Mouse (Mus musculus) thymus, postnatal 0 days (tissue): Measurements from ENCODE around the gene Inpp5k. TPM values are rescaled to one million over a fixed set of nuclear protein-coding genes. Genes with fewer than 3 reads are reported as not detected.

Experiments used
- DNase-seq: peaks from one replicate; pipeline ENCODE4 v3.0.0-alpha.2; 2015; ENCODE audit warnings: low spot score
- polyA plus RNA-seq: library from polyadenylated mRNA; unstranded; fragments of >200 nt; fragmentation: Nextera tagmentation; extraction: Ambion mirVana; gene quantifications from 2 replicates; pipeline ENCODE4 v1.2.1, GENCODE M21; 2015

The Inpp5k gene
- polyA plus RNA-seq, 1 experiment from 2014 or later = 63.9 TPM

DNA sequence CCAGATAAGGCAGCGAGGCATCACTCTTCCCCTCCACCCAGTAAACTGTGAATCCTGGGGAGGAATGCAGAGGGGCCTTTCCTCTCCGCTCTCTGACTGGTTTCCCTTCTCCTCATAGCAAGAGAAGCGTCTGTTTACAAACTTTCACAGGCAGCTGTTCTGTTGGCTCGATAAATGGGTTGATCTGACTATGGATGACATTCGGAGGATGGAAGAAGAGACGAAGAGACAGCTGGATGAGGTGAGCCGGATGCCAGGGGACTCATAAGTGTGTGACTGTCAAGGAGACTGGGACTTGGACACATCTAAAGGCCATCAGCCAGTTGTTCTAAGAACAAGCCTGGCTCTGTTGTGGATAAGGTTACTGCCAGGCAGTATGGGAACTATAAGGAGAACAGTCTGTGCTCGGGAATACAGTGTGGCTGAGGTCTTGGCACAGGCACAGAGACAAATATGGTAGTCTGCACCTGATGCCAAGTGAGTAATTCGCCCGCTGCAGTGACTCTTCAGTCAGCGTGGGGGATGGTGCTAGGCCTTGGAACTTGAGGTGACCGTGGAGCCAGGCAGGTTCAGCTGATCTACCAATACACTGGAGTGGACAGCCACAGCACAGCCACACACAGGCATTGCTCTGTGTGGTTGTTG is 10.5 kb upstream of the Inpp5k start:
- no peak for DNase-seq

DNA sequence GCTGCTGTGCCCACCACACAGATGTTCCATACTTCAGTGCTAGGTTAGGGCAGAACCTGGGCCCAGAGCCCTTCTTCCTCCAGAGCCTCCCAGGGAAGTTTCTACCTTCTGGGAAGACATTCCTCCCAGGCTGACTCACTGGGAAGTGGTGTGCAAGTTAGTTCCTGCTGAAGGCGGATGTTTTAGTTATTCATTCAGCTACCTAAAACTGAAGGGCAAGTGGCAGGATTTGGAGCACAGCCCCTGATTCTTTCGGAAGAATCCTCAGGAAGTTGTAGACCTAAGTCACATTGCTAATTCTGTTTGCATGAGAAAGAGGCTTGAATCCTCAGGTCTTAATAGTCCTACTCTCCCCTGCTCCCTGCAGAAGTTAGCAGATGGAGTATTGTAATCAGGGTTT is 9.4 kb upstream of the Inpp5k start:
- DNase-seq = no peak

- peak; percentile 30 for DNase-seq
Measured at GRCm38 (mm10) chr11:75622588-75623329, 8.0 kb upstream of the Inpp5k start.

GRCm38 (mm10) chr11:75624102-75624554 is 6.7 kb upstream of the Inpp5k start:
- no peak for DNase-seq

DNA sequence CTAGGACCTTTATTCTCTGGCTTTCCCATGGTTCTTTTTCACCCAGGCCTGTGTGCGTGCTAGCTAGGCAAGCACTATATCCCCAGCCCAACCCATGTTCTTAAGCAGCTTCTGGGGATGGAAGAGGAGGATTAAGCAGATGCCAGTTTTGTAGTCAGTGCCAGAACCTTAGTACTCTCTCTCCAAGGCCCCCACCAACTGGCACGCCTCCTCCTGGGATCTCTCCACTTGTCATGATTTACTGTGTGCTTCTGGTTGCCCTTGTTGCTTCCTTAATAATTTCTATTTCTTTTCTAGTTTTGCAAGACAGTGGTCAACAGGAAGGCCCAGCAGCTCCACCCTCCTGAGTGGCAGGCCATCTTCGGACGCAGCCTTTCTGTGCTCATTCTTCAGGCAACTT is 5.0 kb upstream of the Inpp5k start:
- DNase-seq = no peak

DNA sequence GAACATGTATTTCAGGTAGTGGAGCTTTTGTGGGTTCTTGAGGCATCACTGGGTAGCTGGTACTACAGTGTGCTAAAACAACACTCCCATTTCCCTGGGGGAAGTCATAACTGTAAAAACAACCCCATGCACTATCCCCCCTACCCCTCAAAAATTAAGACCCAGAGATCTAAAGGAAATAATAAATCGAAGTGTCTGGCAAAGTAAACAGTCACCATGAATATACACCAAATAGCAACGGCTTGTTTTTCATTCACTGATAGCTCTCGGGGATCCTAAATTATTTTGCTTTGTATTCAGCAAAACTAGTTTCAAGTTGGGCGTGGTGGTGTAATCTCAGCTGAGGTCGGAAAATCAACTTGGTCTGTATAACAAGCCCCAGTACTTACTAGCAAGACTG is 690 bp upstream of the Inpp5k start:
- no peak for DNase-seq

GRCm38 (mm10) chr11:75631561-75632225 is 905 bp downstream of the Inpp5k start:
- DNase-seq = peak; percentile 53

- no peak for DNase-seq
Measured at GRCm38 (mm10) chr11:75632921-75633320, 2.1 kb downstream of the Inpp5k start.

- DNase-seq = no peak
Measured at GRCm38 (mm10) chr11:75634801-75635200, 4.0 kb downstream of the Inpp5k start.

DNA sequence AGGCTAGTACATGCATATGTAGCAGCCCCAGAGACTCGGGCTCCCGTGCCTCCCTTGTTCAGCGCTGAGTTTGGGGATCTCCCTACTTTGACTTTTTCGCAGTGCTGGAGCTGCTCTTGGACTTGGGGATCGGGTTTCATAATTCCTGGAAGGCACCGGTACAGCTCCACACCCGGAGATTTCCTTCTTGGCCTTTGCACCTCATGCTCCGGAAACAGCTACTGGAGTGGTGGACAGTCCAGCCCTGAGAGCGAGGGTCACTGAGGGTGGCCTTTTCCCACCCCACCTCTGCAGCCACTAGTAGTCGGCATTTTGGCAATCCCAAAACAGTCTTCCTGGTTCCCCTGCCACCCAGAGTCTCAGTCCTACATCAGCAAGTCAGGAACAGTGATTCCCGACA is 4.5 kb downstream of the Inpp5k start:
- DNase-seq = no peak

- DNase-seq = no peak
Measured at GRCm38 (mm10) chr11:75643323-75643722, 12.5 kb downstream of the Inpp5k start.

GRCm38 (mm10) chr11:75644684-75645083 is 13.9 kb downstream of the Inpp5k start:
- DNase-seq = peak; percentile 71

DNA sequence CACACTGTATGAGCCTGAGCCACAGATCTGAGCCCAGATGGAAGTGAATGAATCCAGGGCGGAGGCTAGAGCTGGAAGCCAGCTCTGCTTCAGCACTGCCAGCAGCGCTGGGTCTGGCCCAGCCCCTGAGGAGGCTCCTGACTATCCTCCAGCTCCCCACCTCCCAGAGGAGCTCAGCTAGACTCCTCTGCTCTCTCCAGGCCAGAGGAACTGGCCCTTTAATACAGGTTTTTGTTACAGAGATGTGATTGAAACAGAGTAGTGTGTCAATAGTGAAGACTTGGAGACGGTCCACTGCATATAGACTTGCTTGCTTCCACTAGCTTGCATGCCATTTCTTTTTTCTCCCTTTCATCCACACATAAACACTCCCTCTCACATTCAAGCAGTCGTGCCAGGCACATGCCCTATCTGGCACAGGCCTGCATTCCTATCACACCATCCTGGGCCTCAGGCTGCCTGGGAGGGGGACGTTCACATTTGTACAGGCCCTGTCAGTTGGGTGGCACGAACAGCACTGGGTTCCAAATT is 17.0 kb downstream of the Inpp5k start:
- DNase-seq = no peak

DNA sequence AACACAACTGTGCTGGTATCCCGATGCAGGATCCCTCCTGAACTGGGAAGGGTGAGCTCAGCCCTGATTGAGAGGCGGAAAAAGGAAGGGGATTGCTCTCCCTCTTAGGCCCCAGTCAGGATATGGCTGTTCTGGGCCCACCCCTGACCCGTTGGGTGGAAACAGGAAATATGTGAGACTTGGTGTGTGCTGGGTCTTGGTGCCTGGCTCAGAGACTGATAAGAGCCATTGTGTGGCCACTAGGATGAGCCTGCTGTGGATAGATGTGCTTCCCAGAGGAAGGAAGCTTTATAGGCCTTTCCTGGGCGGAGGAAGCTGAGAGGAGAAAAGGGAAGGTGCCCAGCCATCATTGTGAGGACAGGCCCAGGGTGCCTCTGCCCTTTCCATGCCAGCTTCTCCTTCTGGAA is 18.4 kb downstream of the Inpp5k start:
- no peak for DNase-seq

DNA sequence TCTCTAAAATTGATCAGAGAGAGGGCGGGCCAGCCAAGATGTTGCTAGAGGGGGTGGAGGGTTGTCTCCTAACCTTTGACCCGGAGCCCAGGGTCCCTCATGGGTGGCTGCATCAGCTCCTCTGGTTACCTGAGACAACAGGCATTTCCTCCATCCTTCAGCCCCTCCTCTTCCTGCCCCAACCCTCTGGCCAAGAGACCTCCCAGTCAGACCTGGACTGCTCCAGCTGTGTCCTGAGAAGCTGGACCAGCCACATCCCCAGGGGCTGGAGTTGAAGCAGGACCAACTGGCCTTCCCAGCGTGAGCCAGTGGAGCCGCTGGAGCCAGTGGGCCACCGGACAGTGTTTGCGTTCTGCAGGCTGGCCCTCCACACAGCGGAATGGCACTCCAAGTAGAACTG is 19.5 kb downstream of the Inpp5k start, which contains the start of gene Myo1c:
TSS of gene Myo1c (plus strand) at position 194 of the 400 bp plus-strand sequence.
- no peak for DNase-seq

DNA sequence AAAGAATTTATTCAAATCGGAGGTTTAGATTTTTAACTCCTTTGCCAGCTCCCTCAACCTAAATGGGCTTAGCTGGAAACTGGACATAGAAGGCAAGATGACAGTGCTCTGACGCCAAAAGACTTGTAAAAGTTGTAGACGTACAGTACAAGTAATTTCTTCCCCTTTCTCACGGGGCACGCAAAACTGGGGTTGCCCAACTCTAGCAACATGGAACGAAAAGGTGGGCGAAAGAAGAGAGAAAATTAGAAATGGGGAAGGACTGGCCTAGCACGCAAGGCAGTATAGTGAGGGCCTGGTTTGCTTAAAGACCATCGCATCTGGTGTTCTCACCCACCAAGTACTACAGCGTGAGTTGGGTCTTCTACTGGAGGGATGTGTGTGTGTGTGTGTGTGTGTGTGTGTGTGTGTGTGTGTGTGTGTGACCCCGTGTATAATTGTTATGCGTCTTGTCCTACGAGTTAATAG is 20.2 kb downstream of the Inpp5k start:
- DNase-seq = no peak

DNA sequence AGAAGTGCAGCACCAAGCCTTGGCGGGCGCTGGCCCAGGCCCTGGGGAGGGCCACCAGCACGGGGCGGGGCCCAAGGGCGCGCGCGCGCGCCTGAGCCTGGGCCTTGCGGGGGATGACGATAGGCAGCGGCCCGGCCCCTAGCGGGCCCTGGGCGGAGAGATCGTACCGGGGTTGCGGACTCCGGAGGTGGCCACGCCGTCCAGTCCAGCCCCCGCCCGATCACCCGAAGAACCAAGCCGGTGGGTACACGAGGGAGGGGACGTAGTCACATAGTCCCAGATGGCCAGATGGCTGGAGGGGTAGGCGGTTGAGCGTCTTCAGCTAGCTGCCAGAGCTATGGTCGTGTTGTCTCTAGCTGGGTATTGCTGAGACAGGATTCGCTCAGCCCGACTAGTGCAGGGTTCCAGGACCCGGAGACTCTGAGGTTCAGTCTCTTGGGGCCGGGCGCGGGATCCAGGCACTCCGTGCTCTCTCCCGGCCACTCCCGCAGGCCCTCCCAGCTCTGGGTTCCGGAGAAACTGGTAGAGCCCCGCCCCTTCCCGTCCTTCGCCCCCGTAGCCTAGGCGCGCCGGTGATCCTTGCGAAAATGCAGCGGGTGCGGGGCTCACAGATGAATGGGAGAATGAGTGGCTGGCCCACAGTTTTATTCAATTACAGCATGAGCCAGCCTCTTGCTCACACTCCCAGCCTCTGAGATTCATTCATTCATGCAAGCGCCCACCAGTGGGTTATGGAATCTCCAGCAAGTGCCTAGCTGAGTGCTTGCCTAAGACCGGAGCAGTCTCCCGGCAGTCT is 20.8 kb downstream of the Inpp5k start:
- DNase-seq = peak; percentile 59

DNA sequence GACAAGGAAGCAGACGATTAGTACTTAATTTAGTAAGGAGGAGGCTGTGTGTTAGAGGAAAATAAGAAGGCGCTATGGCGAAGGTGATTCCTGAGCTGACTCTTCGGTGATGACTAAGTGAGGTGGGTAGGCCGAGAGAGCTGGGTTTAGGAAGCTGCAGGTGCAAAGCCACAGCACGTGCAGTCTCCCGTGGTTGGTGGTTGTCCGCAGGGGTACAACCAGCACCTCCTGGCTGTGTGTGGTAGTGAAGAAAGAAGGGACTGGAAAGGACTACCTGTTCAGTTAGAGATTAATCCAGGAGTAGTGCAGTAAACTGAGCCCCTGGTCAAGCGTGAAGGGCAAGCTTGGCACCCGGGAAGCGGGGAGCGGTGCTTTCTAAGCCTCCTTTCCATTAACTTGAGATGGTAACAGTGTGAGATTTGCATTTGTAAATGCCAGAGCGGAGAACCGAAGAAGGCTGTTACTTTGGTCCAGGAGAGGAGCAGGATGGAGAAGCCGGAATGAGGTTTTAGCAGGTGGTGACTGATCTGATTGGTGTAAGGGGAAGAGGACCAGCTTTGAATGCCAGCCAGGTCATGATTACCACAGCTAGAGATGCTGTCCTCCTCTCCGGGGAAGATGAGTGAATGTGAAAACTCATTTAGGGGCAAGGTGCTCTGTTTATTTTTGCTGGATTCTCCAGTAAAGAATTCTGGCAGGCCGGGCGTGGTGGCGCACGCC is 21.6 kb downstream of the Inpp5k start:
- DNase-seq = peak; percentile 72

DNA sequence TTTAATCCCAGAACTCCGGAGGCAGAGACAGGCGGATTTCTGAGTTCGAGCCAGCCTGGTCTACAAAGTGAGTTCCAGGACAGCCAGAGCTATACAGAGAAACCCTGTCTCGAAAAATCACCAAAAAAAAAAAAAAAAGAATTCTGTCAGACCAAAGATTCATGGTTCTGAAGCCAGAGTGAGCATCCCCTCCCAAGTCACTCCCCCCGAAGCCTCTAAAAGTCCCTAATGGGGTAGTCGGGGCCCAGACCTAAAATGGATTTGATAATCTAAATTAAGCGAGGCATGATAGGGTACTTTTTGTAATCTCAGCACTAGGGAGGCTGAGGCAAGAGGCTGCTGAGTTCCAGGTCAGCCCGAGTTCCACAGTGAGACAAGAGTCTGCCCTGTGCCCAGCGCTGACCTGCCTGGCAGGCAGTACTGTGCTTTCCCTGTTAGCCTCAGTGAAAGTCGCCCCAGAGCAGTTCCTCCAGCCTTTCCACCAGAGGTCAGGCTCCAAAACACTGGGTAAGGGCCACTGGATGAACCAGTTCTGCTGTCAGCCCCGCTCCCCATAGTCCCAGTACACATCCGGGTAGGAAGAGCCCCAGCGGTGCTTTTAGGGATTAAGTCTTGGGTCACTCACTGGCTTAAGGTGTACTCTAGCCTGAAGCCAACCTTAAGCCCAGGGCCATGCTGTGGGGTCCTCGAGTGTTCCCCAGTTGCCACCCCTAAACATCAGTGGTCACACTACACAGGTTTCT is 22.3 kb downstream of the Inpp5k start:
- no peak for DNase-seq
